Mouse (Mus musculus): ENCODE measurements at regions not wholly inside any gene's neighbourhood (a gene's known extent, or its start where the extent isn't known, plus 50 kb on each side); places are given as distances from the start of the nearest gene placed in this dataset.

DNA sequence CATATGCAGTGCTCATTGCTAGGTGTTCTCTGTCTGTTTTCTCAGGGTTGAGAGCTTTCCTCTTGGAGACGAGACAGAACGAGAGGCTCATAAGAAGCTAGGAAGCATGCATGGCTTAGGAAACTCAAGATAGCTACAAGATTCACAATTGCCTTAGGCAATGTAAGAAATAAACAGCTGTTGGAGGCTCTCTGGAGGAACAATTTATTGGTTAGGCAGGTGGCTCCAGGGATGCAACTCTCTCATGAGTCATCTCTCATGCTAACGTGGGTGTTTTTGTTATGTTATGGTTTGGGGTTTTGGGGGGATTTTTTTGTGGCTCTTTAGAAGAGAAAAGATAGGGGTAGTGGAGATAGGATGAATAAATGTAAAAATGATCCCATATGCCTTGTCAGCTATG, 657.2 kb downstream of the Cdk5rap2 start:
- no peak for DNase-seq (ENCODE audit: low read depth, low spot score)

DNA sequence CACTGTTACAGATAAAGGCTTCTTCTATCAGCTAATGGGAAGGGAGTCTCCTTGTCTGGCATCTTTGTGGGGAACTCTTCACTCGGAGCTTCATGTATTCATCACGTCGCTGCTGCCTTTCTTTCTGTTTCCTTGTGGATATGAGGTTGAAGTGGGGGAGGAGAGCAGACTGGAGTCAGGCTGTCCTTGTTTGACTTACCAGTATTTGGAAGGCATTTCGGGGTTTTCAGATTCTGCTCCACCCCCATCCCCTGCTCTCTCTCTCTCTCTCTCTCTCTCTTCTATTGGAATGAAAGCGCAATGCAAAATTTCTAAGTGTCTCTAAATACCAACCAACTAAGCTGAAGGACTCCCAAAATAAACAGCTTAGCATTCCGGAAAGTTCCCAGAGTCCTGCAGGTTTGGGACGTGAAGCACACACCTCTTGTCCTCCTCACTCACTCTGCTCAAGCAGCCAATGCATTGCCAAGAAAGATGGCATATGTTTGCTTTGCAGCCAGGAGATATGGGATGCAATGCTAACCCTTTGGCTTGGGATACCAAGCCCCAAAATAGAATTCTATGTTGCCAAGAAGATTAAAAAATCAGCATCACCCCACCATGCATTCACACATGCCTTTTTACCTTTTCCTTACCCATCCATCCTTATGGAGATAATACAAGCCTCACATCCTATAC, 670.3 kb downstream of the Cdk5rap2 start:
- DNase-seq (ENCODE audit: low read depth, low spot score): no peak
